Mouse (Mus musculus) kidney, postnatal 0 days (tissue): ENCODE measurements around the gene Wnk1. TPM values are rescaled to one million over a fixed set of nuclear protein-coding genes. Genes with fewer than 3 reads are reported as not detected.
"Not testable (repeated sequence)": the region's sequence is repeated elsewhere in the genome, so short reads cannot be mapped to it uniquely, and the experiment has no call there.

Experiments
- ATAC-seq: fragments of 200-750 bp; cut with Nextera tagmentation; replicated peaks from 2 replicates; pipeline ENCODE4 v1.8.0; 2017; ENCODE audit warnings: low read depth, moderate number of reproducible peaks, moderate TSS enrichment, moderate library complexity; ENCODE audit not compliant: low FRiP score
- DNase-seq: peaks from one replicate; pipeline ENCODE4 v3.0.0-alpha.2; 2016; ENCODE audit warnings: low spot score
- H3K27ac ChIP-seq: fragments of 300-500 bp; sonication (generic); 2 replicates; pipeline ENCODE4 v1.5.1; 2014; ENCODE audit warnings: mild to moderate bottlenecking
- H3K27me3 ChIP-seq: fragments of 300-500 bp; sonication (generic); 2 replicates; pipeline ENCODE4 v1.6.1; 2014; ENCODE audit warnings: low read length, mixed read lengths; ENCODE audit not compliant: insufficient read depth
- H3K36me3 ChIP-seq: fragments of 300-500 bp; sonication (generic); 2 replicates; pipeline ENCODE4 v1.6.1; 2014; ENCODE audit warnings: low read length, mixed read lengths; ENCODE audit not compliant: insufficient read depth
- H3K4me1 ChIP-seq: fragments of 300-500 bp; sonication (generic); replicated peaks from 2 replicates; pipeline ENCODE4 v1.6.1; 2014; ENCODE audit warnings: antibody characterized with exemption, low read length, mixed read lengths; ENCODE audit not compliant: insufficient read depth
- H3K4me2 ChIP-seq: fragments of 300-500 bp; sonication (generic); 2 replicates; pipeline ENCODE4 v1.6.1; 2014; ENCODE audit warnings: mild to moderate bottlenecking, low read length, moderate library complexity, mixed read lengths
- H3K4me3 ChIP-seq: fragments of 300-500 bp; sonication (generic); replicated peaks from 2 replicates; pipeline ENCODE4 v1.5.1; 2014; ENCODE audit warnings: low read depth, low read length
- H3K9ac ChIP-seq: fragments of 300-500 bp; sonication (generic); 2 replicates; pipeline ENCODE4 v1.6.1; 2014; ENCODE audit warnings: low read depth, low read length
- H3K9me3 ChIP-seq: fragments of 300-500 bp; sonication (generic); replicated peaks from 2 replicates; pipeline ENCODE4 v1.6.1; 2016; ENCODE audit warnings: low read length, inconsistent platforms, mixed read lengths
- CTCF ChIP-seq: IDR thresholded peaks from 2 replicates; pipeline ENCODE4 v1.5.1; 2016; ENCODE audit warnings: antibody characterized with exemption, low read depth, mild to moderate bottlenecking, moderate library complexity
- WGBS: fragments of 180-500 bp; shearing (Covaris S2); extraction: QIAGEN DNeasy Blood & Tissue Kit; methylation state at CpG from one replicate; pipeline ENCODE4 v1.1.7; 2014; 5-methylcytosine and 5-hydroxymethylcytosine counted together
- polyA plus RNA-seq: library from polyadenylated mRNA; unstranded; fragments of >200 nt; fragmentation: Nextera tagmentation; extraction: Ambion mirVana; gene quantifications from 2 replicates; pipeline ENCODE4 v1.2.1, GENCODE M21; 2015

The Wnk1 gene
- polyA plus RNA-seq: 171 and 172 TPM in 2 replicates

- Histone ChIP-seq H3K36me3 (no peaks in the 10 kb centered on the region), H3K4me3 (peak within 1 kb of the TSS; percentile 87), H3K9me3 (no peaks in the 10 kb centered on the region), H3K27me3 (no peaks in the 10 kb centered on the region), H3K4me2 (peak within 1 kb of the TSS; percentile 84), H3K27ac (peak within 1 kb of the TSS; percentile 99), H3K9ac (peak within 1 kb of the TSS; percentile 87), H3K4me1 (0 out of 2 replicates have a peak, but pooled peaks cover 7% of the 10 kb centered on the region)
- DNase-seq: peak; percentile 99
- no peak; the same call in 1 of the 2 replicates for TF ChIP-seq CTCF
- 2% methylated on average over 57 of the region's 59 CpGs for WGBS
- ATAC-seq: peak; percentile 96
These were observed at the start of gene Wnk1 for GRCm38 (mm10) chr6:120038366-120039255. Wnk1 (minus strand) TSS chr6:120038672.

- not testable (repeated sequence) for ATAC-seq, H3K27ac ChIP-seq, H3K27me3 ChIP-seq, H3K4me2 ChIP-seq, H3K9ac ChIP-seq, H3K4me1 ChIP-seq, DNase-seq, H3K4me3 ChIP-seq, H3K9me3 ChIP-seq, H3K36me3 ChIP-seq
- 83% methylated on average over 6 of the region's 8 CpGs for WGBS
These were observed 48.6 kb upstream of the Wnk1 start for GRCm38 (mm10) chr6:120087041-120087440.

- Histone ChIP-seq H3K4me1 (no peaks in the 10 kb centered on the region), H3K9me3 (no peaks in the 10 kb centered on the region), H3K27ac (no peak overlapping the region), H3K9ac (no peak overlapping the region), H3K4me3 (no peak overlapping the region), H3K4me2 (no peak overlapping the region), H3K36me3 (no peaks in the 10 kb centered on the region), H3K27me3 (no peaks in the 10 kb centered on the region)
- ATAC-seq (no peak), DNase-seq (no peak)
- 83% methylated on average over 3 of the region's 3 CpGs for WGBS
- no peak for TF ChIP-seq CTCF
These were observed 47.4 kb upstream of the Wnk1 start for GRCm38 (mm10) chr6:120085832-120086231.

- ATAC-seq (no peak), DNase-seq (no peak)
- Histone ChIP-seq H3K4me3 (no peak overlapping the region), H3K9me3 (no peaks in the 10 kb centered on the region), H3K4me1 (no peaks in the 10 kb centered on the region), H3K27me3 (no peaks in the 10 kb centered on the region), H3K4me2 (no peak overlapping the region), H3K9ac (no peak overlapping the region), H3K27ac (no peak overlapping the region), H3K36me3 (no peaks in the 10 kb centered on the region)
- WGBS: 98% methylated on average over 2 of the region's 2 CpGs
- no peak for TF ChIP-seq CTCF
These were observed 46.5 kb upstream of the Wnk1 start for GRCm38 (mm10) chr6:120084983-120085382.

- Histone ChIP-seq H3K9ac (no peak overlapping the region), H3K36me3 (no peaks in the 10 kb centered on the region), H3K4me1 (no peaks in the 10 kb centered on the region), H3K4me2 (no peak overlapping the region), H3K27ac (no peak overlapping the region), H3K9me3 (no peaks in the 10 kb centered on the region), H3K4me3 (no peak overlapping the region), H3K27me3 (no peaks in the 10 kb centered on the region)
- no peak for DNase-seq
- no peak for ATAC-seq
- no peak for TF ChIP-seq CTCF
- 69% methylated on average over 6 of the region's 6 CpGs for WGBS
These were observed 45.0 kb upstream of the Wnk1 start for GRCm38 (mm10) chr6:120083442-120083841.

- Histone ChIP-seq H3K9me3 (no peaks in the 10 kb centered on the region), H3K36me3 (no peaks in the 10 kb centered on the region), H3K4me3 (no peak overlapping the region), H3K27me3 (no peaks in the 10 kb centered on the region), H3K4me1 (no peaks in the 10 kb centered on the region), H3K4me2 (no peak overlapping the region), H3K27ac (no peak overlapping the region), H3K9ac (no peak overlapping the region)
- DNase-seq (no peak), ATAC-seq (no peak)
- TF ChIP-seq CTCF: no peak
- WGBS: 80% methylated on average over 8 of the region's 8 CpGs
These were observed 44.5 kb upstream of the Wnk1 start for GRCm38 (mm10) chr6:120082951-120083411.
